Mouse (Mus musculus): Measurements from ENCODE around the gene Col11a2. TPM values are rescaled to one million over a fixed set of nuclear protein-coding genes. Genes with fewer than 3 reads are reported as not detected.

The Col11a2 gene
- total and polyA plus RNA-seq, 3 experiments: 0.89 to 1.8 (median 0.98) TPM

GRCm38 (mm10) chr17:34093199-34093874 is 54.1 kb downstream of the Col11a2 start:
- no peak overlapping the region for H3K4me3 ChIP-seq
- TF ChIP-seq EP300 (IDR thresholded peaks at IDR 0.05; ENCODE audit: insufficient read depth, low read depth, low read length) (no peak), POLR2A (IDR thresholded peaks at IDR 0.05; ENCODE audit: insufficient read depth, low read depth, low read length) (no peak), CTCF (IDR thresholded peaks at IDR 0.05) (no peak)
- H3K9ac ChIP-seq (ENCODE audit: low read depth, low read length): no peak overlapping the region
- DNase-seq: no peak
- no peaks in the 10 kb centered on the region for H3K4me1 ChIP-seq (ENCODE audit: control insufficient read depth, insufficient read depth, low read length)
- H3K27me3 ChIP-seq (ENCODE audit: control insufficient read depth, insufficient read depth, low read length): peaks cover 2% of the 10 kb centered on the region; the same call in 1 of the 2 replicates
- no peaks in the 10 kb centered on the region for H3K79me2 ChIP-seq (replicated peaks; ENCODE audit: control insufficient read depth, insufficient read depth, low read length)
- H3K36me3 ChIP-seq (ENCODE audit: control insufficient read depth, insufficient read depth, low read length): no peaks in the 10 kb centered on the region
- intact Hi-C loops (cut with DNase I): loop anchor here (10.0 kb wide), 1 partner anchor 251 kb away; no protein-coding TSS in a partner anchor
- 35% methylated on average over 7 of the region's 7 CpGs for WGBS
- no peak overlapping the region for H3K27ac ChIP-seq

GRCm38 (mm10) chr17:34094283-34095035 is 55.2 kb downstream of the Col11a2 start:
- Histone ChIP-seq H3K27ac (no peak overlapping the region), H3K9ac (ENCODE audit: low read depth, low read length) (no peak overlapping the region), H3K79me2 (replicated peaks; ENCODE audit: control insufficient read depth, insufficient read depth, low read length) (no peaks in the 10 kb centered on the region), H3K36me3 (ENCODE audit: control insufficient read depth, insufficient read depth, low read length) (no peaks in the 10 kb centered on the region), H3K4me1 (ENCODE audit: control insufficient read depth, insufficient read depth, low read length) (no peaks in the 10 kb centered on the region), H3K4me3 (no peak overlapping the region), H3K27me3 (ENCODE audit: control insufficient read depth, insufficient read depth, low read length) (peaks cover 2% of the 10 kb centered on the region; the same call in 1 of the 2 replicates)
- no peak for TF ChIP-seq POLR2A (IDR thresholded peaks at IDR 0.05; ENCODE audit: insufficient read depth, low read depth, low read length)
- TF ChIP-seq EP300 (IDR thresholded peaks at IDR 0.05; ENCODE audit: insufficient read depth, low read depth, low read length): no peak
- no peak for TF ChIP-seq CTCF (IDR thresholded peaks at IDR 0.05)
- no peak for DNase-seq
- intact Hi-C loops (cut with DNase I): loop anchor here (10.0 kb wide), 1 partner anchor 250 kb away; no protein-coding TSS in a partner anchor
- whole genome bisulfite sequencing: 83% methylated on average over 27 of the region's 27 CpGs

GRCm38 (mm10) chr17:34096497-34097010 is 57.3 kb downstream of the Col11a2 start:
- no peak for TF ChIP-seq CTCF (IDR thresholded peaks at IDR 0.05)
- no peak for TF ChIP-seq POLR2A (IDR thresholded peaks at IDR 0.05; ENCODE audit: insufficient read depth, low read depth, low read length)
- no peak for TF ChIP-seq EP300 (IDR thresholded peaks at IDR 0.05; ENCODE audit: insufficient read depth, low read depth, low read length)
- Histone ChIP-seq H3K4me3 (no peak overlapping the region), H3K9ac (ENCODE audit: low read depth, low read length) (no peak overlapping the region), H3K27me3 (ENCODE audit: control insufficient read depth, insufficient read depth, low read length) (peaks cover 2% of the 10 kb centered on the region; the same call in 1 of the 2 replicates), H3K79me2 (replicated peaks; ENCODE audit: control insufficient read depth, insufficient read depth, low read length) (no peaks in the 10 kb centered on the region), H3K4me1 (ENCODE audit: control insufficient read depth, insufficient read depth, low read length) (peaks cover under 1% of the 10 kb centered on the region; the same call in 1 of the 2 replicates), H3K27ac (no peak overlapping the region), H3K36me3 (ENCODE audit: control insufficient read depth, insufficient read depth, low read length) (no peaks in the 10 kb centered on the region)
- intact Hi-C loops (cut with DNase I): loop anchor here (10.0 kb wide), 1 partner anchor 248 kb away; no protein-coding TSS in a partner anchor
- no peak for DNase-seq
- WGBS: 45% methylated on average over 3 of the region's 3 CpGs

- no peaks in the 10 kb centered on the region for H3K27me3 ChIP-seq (ENCODE audit: control insufficient read depth, insufficient read depth, low read length)
- no peak overlapping the region for H3K27ac ChIP-seq
- 67% methylated on average over 5 of the region's 5 CpGs for WGBS
- no peak for DNase-seq
- peaks cover 3% of the 10 kb centered on the region; the same call in 1 of the 2 replicates for H3K4me1 ChIP-seq (ENCODE audit: control insufficient read depth, insufficient read depth, low read length)
- no peak overlapping the region for H3K9ac ChIP-seq (ENCODE audit: low read depth, low read length)
- no peaks in the 10 kb centered on the region for H3K79me2 ChIP-seq (replicated peaks; ENCODE audit: control insufficient read depth, insufficient read depth, low read length)
- intact Hi-C loops (cut with DNase I): loop anchor here (10.0 kb wide), 1 partner anchor 248 kb away; no protein-coding TSS in a partner anchor
- H3K36me3 ChIP-seq (ENCODE audit: control insufficient read depth, insufficient read depth, low read length): no peaks in the 10 kb centered on the region
- TF ChIP-seq EP300 (IDR thresholded peaks at IDR 0.05; ENCODE audit: insufficient read depth, low read depth, low read length) (no peak), POLR2A (IDR thresholded peaks at IDR 0.05; ENCODE audit: insufficient read depth, low read depth, low read length) (no peak), CTCF (IDR thresholded peaks at IDR 0.05) (no peak)
- H3K4me3 ChIP-seq: no peak overlapping the region
Measured at GRCm38 (mm10) chr17:34097272-34097671, 58.0 kb downstream of the Col11a2 start.

- no peak for DNase-seq
- no peaks in the 10 kb centered on the region for H3K36me3 ChIP-seq (ENCODE audit: control insufficient read depth, insufficient read depth, low read length)
- H3K4me3 ChIP-seq: no peak overlapping the region
- intact Hi-C loops (cut with DNase I): loop anchor here (10.0 kb wide), 1 partner anchor 246 kb away; no protein-coding TSS in a partner anchor
- no peak overlapping the region for H3K9ac ChIP-seq (ENCODE audit: low read depth, low read length)
- H3K4me1 ChIP-seq (ENCODE audit: control insufficient read depth, insufficient read depth, low read length): peaks cover 3% of the 10 kb centered on the region; the same call in 1 of the 2 replicates
- no peak overlapping the region for H3K27ac ChIP-seq
- no peak for TF ChIP-seq POLR2A (IDR thresholded peaks at IDR 0.05; ENCODE audit: insufficient read depth, low read depth, low read length)
- H3K79me2 ChIP-seq (replicated peaks; ENCODE audit: control insufficient read depth, insufficient read depth, low read length): no peaks in the 10 kb centered on the region
- no peaks in the 10 kb centered on the region for H3K27me3 ChIP-seq (ENCODE audit: control insufficient read depth, insufficient read depth, low read length)
- WGBS: 35% methylated on average over 10 of the region's 10 CpGs
Measured at GRCm38 (mm10) chr17:34098709-34099479, 59.7 kb downstream of the Col11a2 start.
